Mouse (Mus musculus) heart, adult 2 months (tissue): ENCODE data around the gene Cd81.
A peak's percentile ranks its signal among the peaks of the same experiment; 100 is the strongest.

Source experiments
- CTCF ChIP-seq: fragments of 200-600 bp; IDR thresholded peaks from 2 replicates; pipeline ENCODE4 v1.8.1; 2022; ENCODE audit warnings: antibody characterized with exemption, mild to moderate bottlenecking, moderate library complexity
- EP300 ChIP-seq: fragments of 200-500 bp; IDR thresholded peaks from 2 replicates; pipeline ENCODE4 v1.6.1; 2011; ENCODE audit warnings: low read depth, low read length, control low read depth; ENCODE audit not compliant: insufficient read depth

DNA sequence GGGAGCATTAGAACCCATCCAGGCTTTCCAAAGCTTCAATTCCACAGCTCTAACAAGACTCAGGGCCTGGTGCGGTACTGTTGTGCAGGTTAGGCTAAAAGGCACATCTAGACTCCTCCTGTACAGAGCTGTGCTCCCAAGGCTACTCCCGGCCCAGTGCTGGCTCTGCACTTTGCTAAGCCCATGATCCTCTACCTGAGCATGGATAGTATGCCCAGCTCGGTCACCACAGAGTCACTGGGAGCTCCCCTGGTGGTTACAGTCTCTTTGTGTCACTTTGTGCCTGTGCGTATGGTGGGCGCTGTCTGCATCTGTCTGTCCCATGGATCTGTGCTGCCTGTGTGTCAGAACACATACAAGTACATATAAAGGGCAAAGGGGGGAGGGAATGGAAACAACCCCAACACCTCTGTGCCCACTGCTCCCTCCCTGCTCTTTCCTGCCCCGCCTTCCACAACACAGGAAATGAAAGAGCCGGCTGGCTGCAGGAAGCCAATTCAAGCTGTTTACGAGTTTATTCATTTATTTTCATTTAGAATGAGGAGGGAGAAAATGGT lies 44.1 kb upstream of the Cd81 start:
- TF ChIP-seq EP300, result peak; percentile 78; the same call in 1 of the 2 replicates
- TF ChIP-seq CTCF, result peak; percentile 1; the same call in 1 of the 2 replicates
